Mouse (Mus musculus) MEL (cell line): ENCODE results near the gene Gm29427. TPM values are rescaled to one million over a fixed set of nuclear protein-coding genes. Genes with fewer than 3 reads are reported as not detected.

ENCODE experiments used
- DNase-seq: peaks from one replicate; pipeline ENCODE4 v3.0.0; 2011; ENCODE audit warnings: low read depth, low spot score
- H3K27ac ChIP-seq: 2 replicates; pipeline ENCODE4 v1.5.1; 2012; ENCODE audit warnings: low read depth, mild to moderate bottlenecking, control low read depth, low read length, moderate library complexity; ENCODE audit not compliant: control insufficient read depth
- H3K27me3 ChIP-seq, 2 experiments: fragments of 150-350 bp in 1 of 2; sonication (generic) in 1 of 2; 2 replicates each; pipeline ENCODE4 v1.6.1; 2012; ENCODE audit warnings: low read length in 2 of 2, mild to moderate bottlenecking in 2 of 2, improper control_type of control experiment in 1 of 2, moderate library complexity in 1 of 2; ENCODE audit not compliant: insufficient read depth in 2 of 2, control insufficient read depth in 1 of 2
- H3K36me3 ChIP-seq, 2 experiments: 2 replicates each; pipeline ENCODE4 v1.6.1; 2012 to 2014; ENCODE audit warnings: low read length in 2 of 2, improper control_type of control experiment in 1 of 2, inconsistent platforms in 1 of 2, mild to moderate bottlenecking in 1 of 2; ENCODE audit not compliant: insufficient read depth in 2 of 2, control insufficient read depth in 1 of 2
- H3K4me1 ChIP-seq, 2 experiments: fragments of 150-350 bp in 1 of 2; sonication (generic) in 1 of 2; 2 replicates each; pipeline ENCODE4 v1.6.1; 2012; ENCODE audit warnings: low read length in 2 of 2, improper control_type of control experiment in 1 of 2, mild to moderate bottlenecking in 1 of 2; ENCODE audit not compliant: insufficient read depth in 2 of 2, control insufficient read depth in 1 of 2
- H3K4me3 ChIP-seq, 2 experiments: fragments of 150-350 bp in 1 of 2; sonication (generic) in 1 of 2; 2 replicates each; pipeline ENCODE4 v1.5.1; 2012; ENCODE audit warnings: low read depth in 2 of 2, low read length in 2 of 2, mild to moderate bottlenecking in 2 of 2, moderate library complexity in 2 of 2, control low read depth in 1 of 2, improper control_type of control experiment in 1 of 2; ENCODE audit not compliant: control insufficient read depth in 1 of 2, insufficient read depth in 1 of 2
- H3K79me2 ChIP-seq: 2 replicates; pipeline ENCODE4 v1.6.1; 2012; ENCODE audit warnings: mild to moderate bottlenecking, low read length, moderate library complexity; ENCODE audit not compliant: control insufficient read depth, poor library complexity, insufficient read depth
- H3K9ac ChIP-seq: 2 replicates; pipeline ENCODE4 v1.6.1; 2012; ENCODE audit warnings: low read depth, mild to moderate bottlenecking, control low read depth, low read length, moderate library complexity; ENCODE audit not compliant: control insufficient read depth, poor library complexity, severe bottlenecking
- H3K9me3 ChIP-seq: fragments of 150-350 bp; sonication (generic); replicated peaks from 2 replicates; pipeline ENCODE4 v1.6.1; 2012; ENCODE audit warnings: mild to moderate bottlenecking, low read length, improper control_type of control experiment, moderate library complexity; ENCODE audit not compliant: insufficient read depth
- BHLHE40 ChIP-seq: IDR thresholded peaks from 2 replicates; pipeline ENCODE4 v1.6.1; 2012; ENCODE audit warnings: low read depth, mild to moderate bottlenecking, inconsistent platforms, low read length, improper control_type of control experiment, borderline replicate concordance
- CHD1 ChIP-seq: IDR thresholded peaks from 2 replicates; pipeline ENCODE4 v1.6.1; 2012; ENCODE audit warnings: low read depth, mild to moderate bottlenecking, inconsistent platforms, low read length, improper control_type of control experiment
- CHD2 ChIP-seq: IDR thresholded peaks from 2 replicates; pipeline ENCODE4 v1.6.1; 2011; ENCODE audit warnings: low read length, improper control_type of control experiment
- CTCF ChIP-seq, 3 experiments: IDR thresholded peaks in 2 of 3; conservative IDR thresholded peaks in 1 of 3; 2 replicates each; pipeline ENCODE4 v1.5.1; 2011 to 2012; ENCODE audit warnings: low read length in 3 of 3, low read depth in 2 of 3, mild to moderate bottlenecking in 2 of 3, improper control_type of control experiment in 1 of 3, inconsistent platforms in 1 of 3, mixed read lengths in 1 of 3, moderate library complexity in 1 of 3; ENCODE audit not compliant: control insufficient read depth in 1 of 3, insufficient read depth in 1 of 3, poor library complexity in 1 of 3, severe bottlenecking in 1 of 3
- ELF1 ChIP-seq: IDR thresholded peaks from 2 replicates; pipeline ENCODE4 v1.6.1; 2014; ENCODE audit warnings: low read depth, mild to moderate bottlenecking, inconsistent platforms, low read length, improper control_type of control experiment, moderate library complexity
- ETS1 ChIP-seq: IDR thresholded peaks from 2 replicates; pipeline ENCODE4 v1.6.1; 2012; ENCODE audit warnings: low read depth, mild to moderate bottlenecking, inconsistent platforms, low read length, improper control_type of control experiment, moderate library complexity
- GABPA ChIP-seq: IDR thresholded peaks from 2 replicates; pipeline ENCODE4 v1.6.1; 2012; ENCODE audit warnings: low read depth, mild to moderate bottlenecking, inconsistent platforms, low read length, improper control_type of control experiment, moderate library complexity
- GATA1 ChIP-seq: IDR thresholded peaks from 2 replicates; pipeline ENCODE4 v1.6.1; 2011; ENCODE audit warnings: low read depth, low read length, improper control_type of control experiment
- HCFC1 ChIP-seq: IDR thresholded peaks from 2 replicates; pipeline ENCODE4 v1.6.1; 2012; ENCODE audit warnings: low read depth, mild to moderate bottlenecking, inconsistent platforms, low read length, improper control_type of control experiment, moderate library complexity
- JUND ChIP-seq: IDR thresholded peaks from 2 replicates; pipeline ENCODE4 v1.6.1; 2011; ENCODE audit warnings: low read depth, mild to moderate bottlenecking, improper control_type of control experiment, low read length
- KAT2A ChIP-seq: conservative IDR thresholded peaks from 2 replicates; pipeline ENCODE4 v1.6.1; 2012; ENCODE audit warnings: low read depth, low read length, improper control_type of control experiment, inconsistent platforms
- MAFK ChIP-seq: IDR thresholded peaks from 2 replicates; pipeline ENCODE4 v1.6.1; 2011; ENCODE audit warnings: low read depth, mild to moderate bottlenecking, low read length, improper control_type of control experiment, borderline replicate concordance
- MAX ChIP-seq: IDR thresholded peaks from 2 replicates; pipeline ENCODE4 v1.6.1; 2011; ENCODE audit warnings: low read length, improper control_type of control experiment
- MAZ ChIP-seq: IDR thresholded peaks from 2 replicates; pipeline ENCODE4 v1.6.1; 2012; ENCODE audit warnings: low read depth, mild to moderate bottlenecking, inconsistent platforms, low read length, improper control_type of control experiment
- MYB ChIP-seq: IDR thresholded peaks from 2 replicates; pipeline ENCODE4 v1.6.1; 2011; ENCODE audit warnings: mild to moderate bottlenecking, low read depth, low read length, improper control_type of control experiment
- MYC ChIP-seq: IDR thresholded peaks from 2 replicates; pipeline ENCODE4 v1.6.1; 2011; ENCODE audit warnings: low read depth, mild to moderate bottlenecking, low read length, improper control_type of control experiment, moderate library complexity
- NELFE ChIP-seq: IDR thresholded peaks from 2 replicates; pipeline ENCODE4 v1.6.1; 2011; ENCODE audit warnings: low read depth, low read length, improper control_type of control experiment
- NRF1 ChIP-seq: IDR thresholded peaks from 2 replicates; pipeline ENCODE4 v1.6.1; 2014; ENCODE audit warnings: low read depth, mild to moderate bottlenecking, inconsistent platforms, low read length, improper control_type of control experiment, moderate library complexity; ENCODE audit not compliant: poor library complexity, insufficient read depth, severe bottlenecking
- POLR2AphosphoS2 ChIP-seq: IDR thresholded peaks from 2 replicates; pipeline ENCODE4 v1.6.1; 2011; ENCODE audit warnings: low read length, improper control_type of control experiment
- POLR2AphosphoS5 ChIP-seq: IDR thresholded peaks from 2 replicates; pipeline ENCODE4 v1.6.1; 2012; ENCODE audit warnings: low read depth, borderline replicate concordance, mild to moderate bottlenecking, inconsistent platforms, low read length, moderate library complexity, mixed read lengths
- RAD21 ChIP-seq: IDR thresholded peaks from 2 replicates; pipeline ENCODE4 v1.6.1; 2011; ENCODE audit warnings: mild to moderate bottlenecking, low read depth, low read length, improper control_type of control experiment
- RCOR1 ChIP-seq: IDR thresholded peaks from 2 replicates; pipeline ENCODE4 v1.6.1; 2012; ENCODE audit warnings: low read depth, mild to moderate bottlenecking, inconsistent platforms, low read length, improper control_type of control experiment
- SIN3A ChIP-seq: IDR thresholded peaks from 2 replicates; pipeline ENCODE4 v1.6.1; 2012; ENCODE audit warnings: low read length, improper control_type of control experiment, inconsistent platforms
- TBP ChIP-seq: IDR thresholded peaks from 2 replicates; pipeline ENCODE4 v1.8.0; 2011; ENCODE audit warnings: low read depth, low read length, improper control_type of control experiment
- TCF12 ChIP-seq: IDR thresholded peaks from 2 replicates; pipeline ENCODE4 v1.6.1; 2014; ENCODE audit warnings: low read depth, mild to moderate bottlenecking, inconsistent platforms, low read length, improper control_type of control experiment, moderate library complexity
- UBTF ChIP-seq: IDR thresholded peaks from 2 replicates; pipeline ENCODE4 v1.6.1; 2012; ENCODE audit warnings: low read depth, mild to moderate bottlenecking, inconsistent platforms, low read length, improper control_type of control experiment, moderate library complexity, borderline replicate concordance; ENCODE audit not compliant: insufficient read depth
- USF2 ChIP-seq, 2 experiments: IDR thresholded peaks; 2 replicates each; pipeline ENCODE4 v1.6.1; 2011 to 2012; ENCODE audit warnings: improper control_type of control experiment in 2 of 2, low read length in 2 of 2, borderline replicate concordance in 1 of 2, inconsistent platforms in 1 of 2, low read depth in 1 of 2, mild to moderate bottlenecking in 1 of 2; ENCODE audit not compliant: insufficient read depth in 1 of 2
- ZMIZ1 ChIP-seq: IDR thresholded peaks from 2 replicates; pipeline ENCODE4 v1.6.1; 2012; ENCODE audit warnings: low read depth, mild to moderate bottlenecking, inconsistent platforms, low read length, improper control_type of control experiment, moderate library complexity
- polyA plus RNA-seq, 2 experiments: library from polyadenylated mRNA; stranded (reverse) in 1 of 2; unstranded in 1 of 2; fragments of >175 nt in 1 of 2; fragments of >200 nt in 1 of 2; gene quantifications; 2 replicates each; pipeline versions ENCODE4 v1.2.1 to v1.2.4; 2012; ENCODE audit warnings: low replicate concordance in 2 of 2, low read depth in 1 of 2; ENCODE audit not compliant: insufficient read length in 2 of 2, insufficient read depth in 1 of 2, missing spikeins in 1 of 2
- total RNA-seq: library from RNA; depleted of rRNA; stranded (reverse); fragments of 300-350 nt; gene quantifications from 2 replicates; pipeline ENCODE4 v1.2.3, GENCODE M21; 2012

Gene Gm29427
- total and polyA plus RNA-seq, 3 experiments = not detected

DNA sequence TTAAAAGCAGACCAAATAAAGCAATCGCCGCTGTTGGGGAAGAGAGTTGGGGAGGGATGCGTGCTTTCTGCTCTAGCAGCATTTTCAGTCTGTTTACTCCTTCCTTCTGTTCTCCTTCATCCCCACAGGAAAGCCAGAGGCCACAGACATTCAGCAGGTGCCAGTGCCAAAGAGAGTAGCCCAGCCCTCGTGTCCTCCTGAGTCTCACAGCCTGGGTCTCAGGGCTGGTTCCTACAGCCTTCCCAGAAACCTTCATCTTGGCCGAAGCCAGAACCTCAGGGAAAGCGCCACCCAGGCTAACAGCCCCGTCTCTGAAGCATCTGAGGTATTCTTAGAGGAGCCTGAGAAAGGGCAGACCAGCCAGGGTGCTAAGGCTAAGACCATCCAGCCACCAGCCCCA is 26.6 kb upstream of the Gm29427 start:
- Histone ChIP-seq H3K4me1 (peaks cover 27 to 48% of the 10 kb centered on the region in 2 experiments), H3K9me3 (no peaks in the 10 kb centered on the region), H3K27ac (peak overlapping the region; percentile 96), H3K36me3 (peaks cover 0 to 42% of the 10 kb centered on the region in 2 experiments; a peak in 2 of 4 replicates), H3K27me3 (no peaks in the 10 kb centered on the region), H3K9ac (no peak overlapping the region), H3K4me3 (no peak overlapping the region), H3K79me2 (peaks cover 4% of the 10 kb centered on the region)
- TF ChIP-seq POLR2AphosphoS5 (no peak), NELFE (no peak), SIN3A (no peak), ZMIZ1 (no peak), RCOR1 (no peak), CHD2 (no peak), KAT2A (no peak), JUND (no peak), CTCF (IDR thresholded peaks at IDR 0.05 in 2 of 3, conservative IDR thresholded peaks at IDR 0.05 in 1 of 3; ENCODE audit: control insufficient read depth in 1 of 3, insufficient read depth in 1 of 3, low read depth in 2 of 3, low read length in 3 of 3, poor library complexity in 1 of 3, severe bottlenecking in 1 of 3) (no peak), UBTF (no peak), MAX (no peak), MAFK (no peak)
- DNase-seq = no peak

DNA sequence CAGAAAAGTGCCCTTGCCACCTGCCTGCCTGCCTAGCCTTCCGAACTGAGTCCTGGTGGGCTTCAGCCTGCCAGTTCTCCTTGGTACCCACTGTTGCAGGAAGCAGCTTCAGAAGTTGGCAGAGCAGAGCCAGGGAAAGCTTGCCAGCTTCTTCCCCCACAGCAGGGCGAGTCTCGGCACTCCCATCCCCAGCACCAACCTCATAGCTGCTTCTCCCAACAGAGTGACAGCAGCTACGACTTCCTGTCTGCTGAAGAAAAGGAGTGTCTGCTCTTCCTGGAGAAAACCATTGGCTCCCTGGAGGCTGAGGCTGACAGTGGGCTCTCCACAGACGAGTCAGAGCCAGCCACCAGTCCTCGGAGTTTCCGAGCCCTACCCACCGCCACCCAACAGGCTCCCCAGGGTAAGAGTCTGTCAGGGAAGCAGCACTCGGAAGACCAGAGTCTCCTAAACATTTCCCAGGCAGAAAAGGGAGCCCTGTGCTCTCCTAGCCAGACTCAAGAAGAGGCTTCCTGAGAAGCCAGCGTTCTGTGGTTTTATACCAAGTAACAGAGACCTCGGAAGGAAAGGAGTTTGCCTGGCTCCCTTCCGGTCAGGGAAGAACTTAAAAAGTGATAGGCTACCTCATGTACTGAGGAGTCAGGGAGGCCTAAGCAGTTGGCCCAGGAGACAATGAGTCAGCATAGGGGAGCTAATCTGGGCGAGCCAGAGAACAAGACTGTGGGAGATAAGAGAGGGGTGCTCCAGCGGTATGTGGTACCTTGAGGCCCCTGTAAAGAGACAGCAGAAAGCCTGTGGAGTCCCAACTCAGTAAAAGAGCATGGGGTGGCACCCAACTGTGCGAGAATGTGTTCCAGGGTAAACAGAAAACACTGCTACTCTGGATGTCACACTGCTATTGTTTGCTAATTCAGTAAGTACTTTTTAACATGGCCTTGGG is 25.5 kb upstream of the Gm29427 start:
- H3K79me2 ChIP-seq = peaks cover 4% of the 10 kb centered on the region
- peaks cover 27 to 48% of the 10 kb centered on the region in 2 experiments for H3K4me1 ChIP-seq
- peak overlapping the region; percentile 69 for H3K9ac ChIP-seq
- peak overlapping the region; percentile 57 to 71 for H3K4me3 ChIP-seq
- H3K9me3 ChIP-seq = no peaks in the 10 kb centered on the region
- H3K27ac ChIP-seq = peak overlapping the region; percentile 96
- H3K27me3 ChIP-seq = no peaks in the 10 kb centered on the region
- DNase-seq = peak; percentile 96
- H3K36me3 ChIP-seq = peaks cover 0 to 42% of the 10 kb centered on the region in 2 experiments; a peak in 2 of 4 replicates
- TF ChIP-seq NRF1 (no peak), ZMIZ1 (peak; percentile 49; the same call in 1 of the 2 replicates), TCF12 (peak; percentile 99), RAD21 (no peak), USF2 (IDR thresholded peaks at IDR 0.05; ENCODE audit: borderline replicate concordance in 1 of 2, insufficient read depth in 1 of 2, low read depth in 1 of 2, low read length in 2 of 2) (no peak), BHLHE40 (peak; percentile 63; the same call in 1 of the 2 replicates), GATA1 (peak; percentile 99), SIN3A (peak; percentile 94), UBTF (no peak), TBP (peak; percentile 89), ELF1 (peak; percentile 39), POLR2AphosphoS2 (peak; percentile 45; the same call in 1 of the 2 replicates), GABPA (peak; percentile 97), MYB (peak; percentile 87), HCFC1 (peak; percentile 54; the same call in 1 of the 2 replicates), CTCF (IDR thresholded peaks at IDR 0.05 in 2 of 3, conservative IDR thresholded peaks at IDR 0.05 in 1 of 3; ENCODE audit: control insufficient read depth in 1 of 3, insufficient read depth in 1 of 3, low read depth in 2 of 3, low read length in 3 of 3, poor library complexity in 1 of 3, severe bottlenecking in 1 of 3) (no peak), ETS1 (peak; percentile 96), CHD1 (no peak), MYC (peak; percentile 70), MAZ (peak; percentile 85; the same call in 1 of the 2 replicates)
